Mouse (Mus musculus): ENCODE results near the gene Hoxd11.

Hoxd11 gene

DNA sequence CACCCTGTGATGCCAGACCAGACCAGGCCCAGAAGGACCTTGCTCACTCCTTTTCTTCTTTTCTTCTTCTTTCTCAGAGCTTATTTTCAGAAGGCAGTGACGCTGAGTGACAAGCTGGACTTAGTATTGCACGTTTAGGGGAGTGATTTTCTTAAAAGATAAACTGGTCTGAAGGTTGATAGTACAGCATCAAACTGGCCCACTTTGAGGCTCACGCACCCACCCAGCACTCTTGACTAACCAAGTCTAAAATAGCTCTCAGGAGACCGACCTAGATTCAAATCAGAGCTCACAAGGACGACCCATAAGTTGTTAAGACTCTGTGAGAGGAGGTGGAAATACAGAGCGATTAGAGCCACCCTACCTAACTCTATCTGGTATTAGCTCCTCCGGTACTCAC lies 12.9 kb upstream of the Hoxd11 start:
- no peak for DNase-seq

DNA sequence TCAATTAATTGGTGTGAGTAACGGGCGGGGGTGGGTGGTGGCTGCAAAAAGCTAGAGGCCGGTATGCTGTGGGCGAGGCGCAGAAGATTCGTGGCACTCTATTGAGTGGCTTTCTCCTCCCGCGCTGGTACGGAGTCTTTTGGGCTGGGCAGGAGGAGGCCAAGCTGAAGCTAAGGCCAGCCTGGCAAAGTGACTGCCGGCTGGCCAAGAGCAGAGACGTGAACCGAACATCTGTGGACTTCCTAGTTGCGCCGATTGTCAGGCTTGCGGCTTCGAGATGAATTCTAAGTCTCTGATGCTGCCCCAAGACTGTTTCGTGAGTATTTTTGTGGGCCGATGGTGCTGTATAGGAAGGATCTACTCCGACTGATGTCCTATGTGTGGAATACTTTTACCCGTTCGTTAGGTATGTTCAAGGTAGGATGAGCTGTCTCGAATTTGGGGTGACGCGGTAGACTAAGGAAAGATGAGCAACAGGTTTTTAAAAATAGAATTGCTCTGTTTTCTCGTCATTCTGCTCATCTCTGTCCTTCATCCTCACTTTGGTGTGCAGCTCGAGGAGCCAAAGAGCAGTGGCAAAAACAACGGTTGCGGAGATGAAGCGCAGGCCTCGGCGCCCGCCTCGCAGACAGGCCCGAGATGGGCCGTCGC lies 12.0 kb upstream of the Hoxd11 start:
- peak; percentile 6 for DNase-seq

DNA sequence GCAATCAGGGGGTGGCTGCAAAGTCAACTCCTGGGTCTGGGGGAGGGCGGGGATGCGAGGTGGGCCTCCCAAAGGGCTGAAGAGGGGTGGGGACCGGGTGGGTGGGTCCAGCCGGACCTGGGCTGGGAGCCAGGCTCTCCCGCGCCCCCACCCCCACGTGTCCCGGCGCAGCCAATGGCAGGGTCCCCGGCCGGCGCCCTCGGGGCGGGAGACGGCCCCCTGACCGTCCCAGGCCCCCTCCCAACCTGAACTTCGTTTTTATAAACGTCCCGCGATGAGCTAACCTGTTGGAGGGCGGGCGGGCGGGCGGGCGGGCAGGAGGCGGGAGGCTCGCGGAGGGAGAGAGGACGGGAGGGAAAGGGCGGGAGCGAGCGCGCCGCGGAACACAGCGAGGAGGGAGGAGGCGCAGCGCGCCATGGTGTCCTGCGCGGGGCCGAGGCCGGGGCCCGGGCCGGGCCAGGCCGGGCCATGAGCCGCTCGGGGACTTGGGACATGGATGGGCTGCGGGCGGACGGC lies 11.5 kb upstream of the Hoxd11 start, which contains the start of gene Hoxd13:
Gene Hoxd13 (plus strand): TSS at position 469 of the 516 bp plus-strand sequence.
- no peak for DNase-seq

DNA sequence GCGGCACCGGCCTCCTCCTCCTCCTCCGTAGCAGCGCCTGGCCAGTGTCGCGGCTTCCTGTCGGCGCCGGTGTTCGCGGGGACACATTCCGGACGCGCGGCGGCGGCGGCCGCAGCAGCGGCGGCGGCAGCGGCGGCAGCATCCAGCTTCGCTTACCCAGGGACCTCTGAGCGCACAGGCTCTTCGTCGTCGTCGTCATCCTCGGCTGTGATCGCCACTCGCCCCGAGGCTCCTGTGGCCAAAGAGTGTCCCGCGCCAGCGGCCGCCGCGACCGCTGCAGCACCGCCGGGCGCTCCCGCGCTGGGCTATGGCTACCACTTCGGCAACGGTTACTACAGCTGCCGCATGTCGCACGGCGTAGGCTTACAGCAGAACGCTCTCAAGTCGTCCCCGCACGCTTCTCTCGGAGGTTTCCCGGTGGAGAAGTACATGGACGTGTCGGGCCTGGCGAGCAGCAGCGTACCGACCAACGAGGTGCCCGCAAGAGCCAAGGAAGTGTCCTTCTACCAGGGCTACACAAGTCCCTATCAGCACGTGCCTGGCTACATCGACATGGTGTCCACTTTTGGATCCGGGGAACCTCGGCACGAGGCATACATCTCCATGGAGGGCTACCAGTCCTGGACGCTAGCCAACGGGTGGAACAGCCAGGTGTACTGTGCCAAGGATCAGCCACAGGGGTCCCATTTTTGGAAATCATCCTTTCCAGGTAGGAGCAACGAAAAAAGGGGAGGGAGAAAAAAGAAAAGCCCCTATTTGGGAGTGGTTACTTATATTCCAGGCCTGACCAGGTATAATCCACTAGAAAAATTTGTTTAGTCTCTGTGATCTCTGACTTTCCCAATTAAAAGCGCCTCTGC lies 10.8 kb upstream of the Hoxd11 start:
- DNase-seq: peak; percentile 19

DNA sequence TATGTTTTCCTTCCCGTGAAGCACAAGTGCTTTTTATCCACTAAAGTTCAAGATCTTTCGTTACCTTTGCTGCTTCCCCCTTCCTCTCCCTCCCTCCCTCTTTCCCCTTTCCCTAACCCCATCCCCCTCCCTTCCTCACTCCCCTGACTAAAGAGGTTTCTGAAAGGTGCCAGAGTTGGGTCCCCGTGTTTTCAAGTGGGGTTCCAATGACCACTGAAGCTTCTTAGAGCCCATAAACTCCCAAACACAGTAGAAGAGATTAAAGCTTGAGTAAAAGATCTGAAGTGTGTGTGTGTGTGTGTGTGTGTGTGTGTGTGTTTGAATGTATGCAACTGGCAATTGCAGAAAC lies 10.2 kb upstream of the Hoxd11 start:
- no peak for DNase-seq

DNA sequence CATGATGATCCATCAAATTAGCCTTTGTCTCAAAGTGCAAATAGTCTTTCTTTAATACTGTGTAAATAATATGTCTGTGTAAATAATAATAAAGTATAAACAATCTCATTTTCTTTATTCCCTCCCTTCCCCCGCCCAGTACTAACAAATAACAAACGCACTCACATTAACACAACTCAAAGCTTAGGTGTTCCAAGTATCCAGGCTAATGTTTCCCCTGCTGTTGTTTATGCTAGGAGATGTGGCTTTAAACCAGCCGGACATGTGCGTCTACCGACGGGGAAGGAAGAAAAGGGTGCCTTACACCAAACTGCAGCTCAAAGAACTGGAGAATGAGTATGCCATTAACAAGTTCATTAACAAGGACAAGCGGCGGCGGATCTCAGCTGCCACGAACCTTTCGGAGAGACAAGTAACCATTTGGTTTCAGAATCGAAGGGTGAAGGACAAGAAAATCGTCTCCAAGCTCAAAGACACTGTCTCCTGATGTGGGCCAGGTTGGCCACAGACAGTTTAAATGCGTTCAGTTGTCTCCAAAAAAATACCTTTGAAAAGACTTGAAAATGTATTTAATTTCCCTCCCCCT lies 9.6 kb upstream of the Hoxd11 start:
- no peak for DNase-seq

DNA sequence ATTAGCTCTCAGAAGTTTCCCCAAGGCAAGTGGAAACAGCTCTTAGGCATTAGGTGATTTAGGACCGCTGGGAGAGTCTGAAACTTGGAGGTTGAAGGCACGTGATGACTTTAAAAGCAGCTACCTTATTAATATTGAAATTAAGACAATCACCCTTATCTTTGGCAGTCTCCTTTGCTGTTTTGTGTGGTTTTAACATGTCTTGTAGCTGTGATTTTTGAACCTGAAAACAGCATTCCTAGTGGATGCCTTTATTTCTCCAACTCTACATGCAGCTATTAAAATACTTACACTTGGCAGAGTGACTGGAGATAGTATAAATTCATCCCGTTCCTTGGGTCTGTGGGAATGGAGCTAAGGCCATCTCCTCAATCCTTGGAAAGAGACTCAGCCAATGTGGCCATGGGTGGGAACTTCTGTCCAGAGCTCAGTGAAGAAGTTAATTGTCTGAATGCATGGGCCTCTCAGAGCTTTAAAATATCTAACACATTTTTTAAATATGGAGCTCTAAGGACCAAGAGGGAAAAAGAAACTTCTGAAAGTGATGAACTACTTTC lies 8.6 kb upstream of the Hoxd11 start:
- no peak for DNase-seq

DNA sequence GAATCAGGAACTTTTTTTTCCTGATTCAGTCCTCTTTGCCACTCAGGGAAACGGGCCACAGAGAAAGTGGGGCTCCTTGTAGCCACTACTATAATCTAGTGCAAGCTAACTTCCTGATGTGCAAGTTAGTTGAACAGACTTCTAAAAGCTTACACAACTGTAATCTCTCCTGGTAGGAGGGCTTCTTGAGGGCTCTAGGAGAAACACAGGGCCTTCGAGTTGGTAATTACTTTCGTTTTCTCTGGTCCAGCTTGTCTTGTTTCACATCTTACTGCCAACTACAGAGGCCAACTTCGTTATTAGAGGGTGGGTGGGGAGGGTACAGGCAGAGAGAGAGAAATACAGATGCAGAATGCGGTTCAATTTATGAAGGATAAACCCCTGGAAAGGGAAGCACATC lies 7.5 kb upstream of the Hoxd11 start:
- no peak for DNase-seq

DNA sequence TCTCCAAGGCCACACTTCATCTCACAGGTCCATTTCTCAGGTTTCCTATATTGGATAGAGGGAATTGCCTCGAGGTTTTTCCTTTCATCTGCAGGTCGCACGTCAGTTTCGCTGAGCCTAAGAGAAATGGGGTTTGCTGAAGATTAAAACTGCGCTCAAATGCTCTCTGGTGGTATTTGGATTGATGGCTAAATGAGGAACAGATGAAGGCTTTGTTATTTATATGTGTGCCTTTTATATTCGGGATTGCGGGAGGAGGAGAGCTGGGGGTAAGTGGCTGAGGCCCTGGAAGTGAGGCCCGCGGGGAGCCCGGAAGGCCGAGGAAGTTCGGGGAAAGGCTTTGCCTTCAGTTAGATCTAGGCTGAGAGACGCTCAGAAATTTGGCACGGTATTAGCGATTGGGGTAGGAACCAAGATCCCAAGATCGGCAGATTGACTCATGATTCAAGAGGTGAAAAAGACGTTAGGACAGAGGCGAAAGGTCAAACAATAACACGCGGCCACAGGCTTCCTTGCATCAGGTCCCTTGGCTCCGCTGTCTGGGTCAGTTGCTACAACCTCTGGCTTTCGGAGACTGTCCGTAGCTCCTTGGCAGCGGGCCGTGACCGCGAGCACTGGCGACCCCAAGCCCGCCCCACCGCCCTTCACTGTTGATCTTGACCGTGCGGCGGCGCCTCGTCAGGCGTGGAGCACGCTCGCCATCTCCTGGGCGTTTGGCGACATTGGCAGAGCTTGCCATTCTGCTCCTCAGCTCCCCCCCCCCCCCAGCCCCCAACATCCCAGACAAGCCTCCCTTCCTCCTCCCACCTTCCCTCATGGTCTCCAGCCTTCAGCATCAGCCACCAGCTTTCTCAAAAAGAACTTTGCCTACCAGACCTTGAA lies 6.6 kb upstream of the Hoxd11 start:
- no peak for DNase-seq

DNA sequence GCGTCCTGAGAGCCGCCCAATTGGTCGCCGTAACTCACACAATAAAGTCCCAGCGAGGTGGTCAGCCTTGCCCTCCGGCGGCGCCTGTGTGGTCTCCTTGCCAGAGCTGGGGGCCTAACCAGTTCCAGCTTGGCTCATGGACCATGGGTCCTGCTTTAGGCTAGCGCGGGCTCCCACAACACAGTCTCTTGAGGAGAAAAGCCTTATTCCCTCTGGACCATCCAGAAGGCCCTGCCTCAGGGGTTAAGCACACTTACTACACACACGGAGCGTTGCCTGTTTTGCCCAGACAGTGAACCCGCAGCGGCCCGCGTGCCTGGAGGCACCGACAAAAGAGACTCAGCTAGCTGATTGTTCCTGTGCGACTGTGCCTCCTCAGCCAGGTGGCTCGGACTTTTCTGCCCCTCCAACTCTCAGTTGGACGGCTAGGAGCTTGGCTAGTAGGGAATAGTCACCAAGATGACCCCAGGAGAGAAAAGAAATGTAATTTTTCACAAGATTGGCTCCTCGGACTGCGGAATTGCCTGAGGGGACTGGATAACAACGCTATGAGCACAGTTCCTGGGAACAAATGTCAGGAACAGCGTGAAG lies 5.4 kb upstream of the Hoxd11 start:
- no peak for DNase-seq

DNA sequence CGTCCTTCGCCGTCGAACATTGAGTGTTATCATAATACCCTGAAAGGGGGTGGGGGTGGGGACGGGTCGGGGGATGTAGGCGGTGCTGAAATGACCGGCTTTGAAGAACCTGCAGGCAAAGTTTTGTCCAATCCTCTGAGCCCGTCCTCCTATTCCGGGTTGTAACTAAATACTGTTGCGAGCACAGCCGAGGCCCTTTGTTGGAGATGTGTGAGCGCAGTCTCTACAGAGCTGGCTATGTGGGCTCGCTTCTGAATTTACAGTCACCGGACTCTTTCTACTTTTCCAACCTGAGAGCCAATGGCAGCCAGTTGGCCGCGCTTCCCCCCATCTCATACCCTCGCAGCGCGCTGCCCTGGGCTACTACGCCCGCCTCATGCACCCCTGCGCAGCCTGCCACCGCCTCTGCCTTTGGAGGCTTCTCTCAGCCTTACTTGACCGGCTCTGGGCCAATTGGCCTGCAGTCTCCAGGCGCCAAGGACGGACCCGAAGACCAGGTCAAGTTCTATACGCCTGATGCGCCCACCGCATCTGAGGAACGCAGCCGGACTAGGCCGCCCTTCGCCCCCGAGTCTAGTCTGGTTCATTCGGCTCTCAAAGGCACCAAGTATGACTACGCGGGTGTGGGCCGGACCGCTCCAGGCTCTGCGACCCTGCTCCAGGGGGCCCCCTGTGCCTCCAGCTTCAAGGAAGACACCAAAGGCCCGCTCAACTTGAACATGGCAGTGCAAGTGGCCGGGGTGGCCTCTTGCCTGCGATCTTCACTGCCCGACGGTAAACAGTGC lies 4.3 kb upstream of the Hoxd11 start, which contains the start of gene Hoxd12:
Gene Hoxd12 (plus strand): TSS at position 133 of the 785 bp plus-strand sequence.
- DNase-seq: no peak

DNA sequence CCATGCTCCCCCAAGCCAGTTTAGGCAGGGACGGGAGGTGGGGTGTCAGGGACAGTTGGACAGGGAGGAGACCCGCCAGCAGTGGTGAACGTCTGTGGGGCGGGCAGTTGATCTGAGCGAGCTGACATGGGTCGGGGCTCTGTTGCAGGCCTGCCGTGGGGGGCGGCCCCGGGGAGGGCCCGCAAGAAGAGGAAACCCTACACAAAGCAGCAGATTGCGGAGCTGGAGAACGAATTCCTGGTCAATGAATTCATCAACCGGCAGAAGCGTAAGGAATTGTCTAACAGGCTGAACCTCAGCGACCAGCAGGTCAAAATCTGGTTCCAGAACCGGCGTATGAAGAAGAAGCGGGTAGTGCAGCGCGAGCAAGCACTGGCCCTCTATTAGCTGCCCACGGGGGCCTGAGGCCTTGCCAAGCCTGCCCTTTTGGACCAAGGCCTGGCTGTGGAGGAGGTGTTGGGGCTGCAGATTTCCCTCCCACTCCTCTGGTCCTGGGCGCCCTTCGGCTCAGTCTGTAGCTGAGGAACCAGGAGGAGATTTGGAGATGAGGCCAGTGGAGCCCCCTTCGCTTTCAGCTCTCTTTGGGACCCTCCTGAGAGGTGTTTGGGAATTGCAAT lies 3.6 kb upstream of the Hoxd11 start:
- no peak for DNase-seq

DNA sequence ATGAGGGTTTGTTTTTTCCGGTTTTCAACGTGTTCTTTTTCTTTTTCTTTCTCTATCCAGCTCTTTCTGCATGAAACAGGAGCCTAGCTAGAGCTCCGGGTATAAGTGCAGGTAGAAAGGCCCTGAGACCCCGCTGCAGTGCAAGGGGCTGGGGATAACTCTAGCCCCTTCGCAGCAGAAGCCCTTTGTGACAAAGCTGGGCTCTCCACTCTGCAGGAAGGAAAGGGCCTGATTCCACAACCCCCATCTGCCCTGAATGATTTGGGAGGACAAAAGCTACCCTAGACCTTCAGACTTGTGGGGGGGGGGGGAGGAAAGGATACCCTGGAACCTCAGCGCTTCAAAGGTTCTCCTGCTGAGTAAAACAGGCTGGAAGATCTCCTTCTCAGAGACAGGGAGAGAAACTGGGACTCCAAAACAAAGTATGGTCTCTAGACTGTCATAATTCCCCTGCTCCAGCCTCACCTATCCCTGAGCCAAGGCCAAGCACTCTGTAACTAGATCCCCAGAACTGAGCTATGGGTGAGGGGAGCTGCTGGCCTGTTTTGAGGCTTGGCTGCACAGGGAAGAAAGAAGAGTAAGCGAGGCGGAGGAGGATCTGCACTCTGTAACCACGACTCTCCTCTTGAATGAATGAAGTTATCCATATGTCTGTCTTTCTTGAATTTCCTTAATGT lies 2.8 kb upstream of the Hoxd11 start:
- DNase-seq: no peak

DNA sequence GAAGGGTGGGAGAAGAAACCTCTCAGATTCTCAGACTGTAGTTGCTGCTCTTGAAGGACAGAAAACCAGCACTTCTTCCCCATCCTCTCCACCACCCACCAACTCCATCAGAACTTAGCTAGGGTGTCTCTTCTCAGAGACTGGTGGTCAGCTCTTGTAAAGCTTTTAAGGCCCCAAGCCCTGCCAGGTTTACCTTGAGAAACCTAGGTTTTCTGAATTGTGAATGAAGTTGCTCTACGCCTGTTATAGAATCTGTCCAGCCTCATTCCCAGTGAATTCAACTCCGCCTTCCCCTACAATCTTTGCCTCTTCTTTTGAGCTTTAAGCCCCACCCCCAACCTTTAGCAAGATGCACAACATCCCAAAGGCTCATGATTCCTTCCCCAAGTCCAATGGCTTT lies 2.3 kb upstream of the Hoxd11 start:
- DNase-seq: no peak

DNA sequence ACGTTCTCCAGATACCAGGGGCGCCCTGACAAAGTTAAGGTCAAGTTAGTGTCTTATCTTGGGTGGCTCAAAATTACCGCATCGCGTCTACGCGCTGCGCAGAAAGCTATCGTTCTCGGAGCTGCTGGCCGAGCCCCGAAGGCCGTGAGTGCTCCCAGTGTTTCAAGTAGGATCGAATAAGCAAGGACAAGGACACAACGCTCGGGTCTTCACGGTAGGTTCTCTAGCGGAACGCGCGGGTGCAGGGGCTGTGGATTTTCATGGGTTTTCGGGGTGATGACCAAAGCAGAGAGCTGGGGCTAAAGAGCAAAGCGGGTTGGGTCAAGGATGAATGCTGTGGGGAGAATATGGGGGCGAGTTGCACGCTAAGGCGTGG lies 227 bp downstream of the Hoxd11 start:
- no peak for DNase-seq

DNA sequence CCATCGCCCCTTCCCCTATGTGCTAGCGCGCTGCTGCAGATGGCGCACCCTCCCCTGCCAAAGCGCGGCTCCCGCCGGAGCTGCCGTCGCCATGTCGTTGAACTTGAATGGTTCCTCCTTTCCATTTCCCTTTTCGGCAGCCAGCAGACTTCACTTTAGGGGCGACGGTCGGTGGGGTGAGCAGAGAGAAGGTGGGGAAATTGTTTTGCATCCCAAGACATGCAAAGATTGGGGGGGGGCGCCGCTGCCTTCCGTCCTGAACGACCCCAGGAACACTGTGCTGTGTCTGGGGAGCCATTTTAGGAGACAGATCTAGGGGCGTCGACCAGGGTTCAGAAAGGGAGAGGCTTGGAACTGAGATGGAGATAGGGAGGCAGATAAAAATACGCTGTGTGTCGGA lies 623 bp downstream of the Hoxd11 start:
- no peak for DNase-seq

DNA sequence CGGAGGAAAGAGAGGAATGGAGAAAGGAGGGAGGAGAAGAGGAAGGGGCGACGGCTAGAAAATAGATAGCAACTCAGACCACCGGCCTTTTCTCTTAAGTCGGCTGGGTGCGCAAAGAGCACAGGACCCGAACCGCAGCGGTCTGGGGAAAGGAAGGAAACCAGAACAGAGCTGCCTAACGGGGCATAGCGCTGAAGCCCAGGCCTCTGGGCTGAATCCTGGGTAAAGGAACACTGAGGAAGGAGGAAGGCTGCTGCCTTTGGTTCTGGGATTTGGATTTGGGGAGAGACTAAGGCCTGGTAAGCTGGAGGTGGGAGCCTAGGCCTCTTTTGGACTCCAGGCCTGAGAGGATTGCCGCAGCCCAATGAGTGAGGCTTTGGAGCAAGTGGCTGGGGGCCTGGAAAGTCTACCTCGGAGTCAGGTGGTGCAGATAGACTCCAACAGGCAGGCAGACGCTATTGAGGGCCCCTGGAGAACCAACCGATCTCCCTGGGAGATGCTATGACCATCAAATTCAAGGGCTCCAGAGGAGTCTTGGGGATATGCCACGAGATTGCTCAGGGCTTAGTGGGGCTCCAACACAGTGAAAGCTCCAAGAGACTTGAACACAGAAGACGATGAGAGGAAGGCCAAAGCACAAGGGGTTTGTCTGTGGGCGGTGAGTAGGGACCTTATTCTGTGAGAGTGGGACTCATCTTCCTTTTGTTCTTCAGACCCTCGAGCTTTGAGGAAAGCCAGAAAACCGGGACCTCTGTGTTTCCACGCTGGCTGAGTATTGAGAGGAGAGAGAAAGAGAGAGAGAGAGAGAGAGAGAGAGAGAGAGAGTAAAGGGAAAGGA lies 1.4 kb downstream of the Hoxd11 start:
- no peak for DNase-seq

DNA sequence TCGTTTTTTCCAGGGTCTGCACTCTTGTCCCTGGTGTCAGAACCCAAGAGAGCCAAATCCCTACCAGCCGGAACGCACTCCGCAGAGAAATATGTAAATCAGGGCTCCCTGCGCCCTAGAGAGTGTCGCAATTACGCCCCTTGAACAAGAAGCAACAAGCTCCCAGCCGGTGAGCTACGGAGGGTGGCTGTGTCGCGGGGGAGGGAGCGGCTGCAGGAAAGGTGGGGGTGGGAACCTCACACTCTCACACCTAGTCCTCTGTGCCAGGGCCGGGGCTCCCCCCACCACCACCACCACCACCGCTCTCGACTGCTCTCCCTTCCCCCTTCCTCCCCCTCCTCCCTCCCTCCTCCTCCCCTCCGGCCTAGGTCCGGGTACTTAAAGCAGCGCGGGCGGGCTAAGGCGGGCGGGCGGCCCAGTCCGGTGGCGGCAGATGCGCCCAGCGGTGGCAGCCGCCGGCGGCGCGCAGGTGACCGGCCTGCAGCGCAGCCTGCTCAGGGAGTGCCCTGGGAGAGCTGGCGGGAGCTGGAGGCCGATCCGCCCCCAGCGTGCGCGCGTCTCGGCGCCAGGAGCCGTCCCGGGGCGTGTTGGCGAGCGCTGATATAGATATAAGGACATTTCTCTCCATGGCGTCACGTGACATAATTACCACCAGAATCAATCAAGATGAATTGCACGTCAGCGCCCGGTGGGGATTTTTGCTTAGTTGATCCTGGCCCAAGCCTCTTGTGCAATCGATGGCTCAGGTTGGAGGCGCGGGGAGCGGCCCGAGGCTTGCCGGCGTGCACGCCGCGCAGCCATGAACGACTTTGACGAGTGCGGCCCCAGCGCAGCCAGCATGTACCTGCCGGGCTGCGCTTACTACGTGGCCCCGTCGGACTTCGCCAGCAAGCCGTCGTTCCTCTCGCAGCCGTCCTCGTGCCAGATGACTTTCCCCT lies 2.5 kb downstream of the Hoxd11 start:
- DNase-seq: no peak

Measured in right cerebral cortex, postnatal 25 days (tissue).